Mouse (Mus musculus) kidney, postnatal 25 days (tissue): ENCODE data around the gene Otop3.

Experiments used
- DNase-seq, 2 experiments: peaks; one replicate each; pipeline ENCODE4 v3.0.0; 2021; ENCODE audit warnings: mixed read lengths in 2 of 2

The Otop3 gene

DNA sequence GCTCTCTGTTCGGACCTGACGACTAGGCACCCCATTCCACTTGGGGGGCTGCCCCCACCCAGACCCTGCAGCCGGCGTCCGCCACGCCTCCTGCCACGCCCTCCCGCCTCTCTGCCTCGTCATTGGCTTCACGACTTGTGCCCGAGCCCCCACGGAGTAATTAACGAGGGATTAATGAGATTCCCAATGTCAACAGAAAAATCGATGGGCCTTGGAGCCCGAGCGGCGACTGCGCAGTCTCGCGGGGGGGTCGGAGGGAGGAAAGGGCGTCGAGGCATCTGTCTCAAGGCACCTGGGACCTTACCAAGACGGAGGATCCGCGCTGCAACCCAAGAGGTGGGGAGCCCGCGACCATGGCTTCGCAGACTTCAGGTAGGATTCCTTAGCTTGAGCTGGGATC, at the start of gene Otop3:
TSS of gene Otop3 (plus strand) at position 201 of the 400 bp plus-strand sequence.
- DNase-seq, result no peak

DNA sequence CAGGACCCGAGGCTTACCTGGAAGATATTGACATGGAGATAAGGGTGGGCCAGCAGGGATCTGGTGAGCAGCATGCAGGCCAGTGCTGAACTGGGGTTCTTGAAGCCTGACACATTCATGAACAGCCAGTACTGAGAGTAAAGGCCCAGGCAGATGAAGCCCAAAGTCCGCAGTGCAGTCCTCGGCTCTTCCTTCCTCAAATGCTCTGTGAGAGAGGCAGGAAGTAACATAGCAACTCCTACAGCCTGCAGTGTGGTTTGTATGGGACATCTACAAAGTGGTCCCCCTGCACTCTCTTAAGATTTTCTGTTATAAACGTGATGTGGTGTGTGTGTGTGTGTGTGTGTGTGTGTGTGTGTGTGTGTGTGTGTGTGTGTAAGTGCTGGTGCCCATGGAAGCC, 49.2 kb upstream of the Otop3 start:
- DNase-seq, result no peak

DNA sequence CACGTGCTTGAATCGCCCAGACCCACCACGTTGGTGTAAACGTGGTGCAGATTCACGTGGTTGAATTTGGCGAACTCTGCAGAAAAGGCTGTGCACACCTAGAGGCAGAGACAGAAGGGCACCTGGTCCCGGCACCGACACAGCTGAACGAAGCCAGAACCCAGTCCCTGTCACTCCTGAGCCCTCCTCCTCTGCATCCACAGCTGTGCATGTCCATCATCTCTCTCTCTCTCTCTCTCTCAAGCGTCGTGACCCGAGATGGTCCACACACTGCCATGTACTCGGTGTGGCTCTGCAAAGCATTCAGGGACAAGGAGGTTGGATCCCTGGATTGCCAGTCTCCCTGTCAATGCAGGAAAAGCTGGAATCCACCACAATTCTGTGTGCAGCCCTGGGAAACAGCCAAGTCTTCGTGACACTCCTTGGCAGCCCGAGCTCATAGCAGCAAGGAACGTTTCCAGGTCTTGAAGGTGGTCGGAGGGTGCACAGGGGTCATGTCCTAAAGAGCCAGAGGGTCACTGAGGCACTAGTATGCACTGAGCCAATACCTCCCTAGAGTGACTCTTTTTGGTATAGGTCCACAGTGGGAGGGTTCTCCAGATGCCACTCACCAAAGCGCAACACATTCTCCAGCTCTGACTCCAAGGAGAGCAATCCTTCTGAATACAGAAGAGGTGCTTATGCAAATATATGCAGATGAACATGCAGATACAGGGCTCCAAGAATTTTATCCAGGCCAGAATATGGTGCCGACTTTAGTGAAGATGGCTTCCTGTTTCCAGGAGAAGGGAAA, 48.1 kb upstream of the Otop3 start:
- DNase-seq, result no peak

DNA sequence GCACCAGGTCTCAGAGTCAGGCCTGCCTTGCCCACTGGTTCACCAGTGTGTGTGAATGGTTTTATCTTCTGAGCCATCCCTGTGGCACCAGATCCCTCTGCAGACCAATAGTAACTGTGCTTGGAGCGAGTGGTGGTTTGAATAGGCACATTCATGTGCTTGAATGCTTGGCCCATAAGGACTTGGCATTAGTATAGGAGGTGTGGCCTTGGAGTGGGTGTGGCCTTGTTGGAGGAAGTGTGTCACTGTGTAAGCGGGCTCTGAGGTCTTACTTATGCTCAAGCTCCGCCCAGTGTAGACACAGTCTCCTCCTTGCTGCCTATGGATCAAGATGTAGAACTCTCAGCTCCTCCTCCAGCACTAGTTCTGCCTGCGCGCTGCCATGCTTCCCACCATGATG, 47.1 kb upstream of the Otop3 start:
- DNase-seq, result no peak

DNA sequence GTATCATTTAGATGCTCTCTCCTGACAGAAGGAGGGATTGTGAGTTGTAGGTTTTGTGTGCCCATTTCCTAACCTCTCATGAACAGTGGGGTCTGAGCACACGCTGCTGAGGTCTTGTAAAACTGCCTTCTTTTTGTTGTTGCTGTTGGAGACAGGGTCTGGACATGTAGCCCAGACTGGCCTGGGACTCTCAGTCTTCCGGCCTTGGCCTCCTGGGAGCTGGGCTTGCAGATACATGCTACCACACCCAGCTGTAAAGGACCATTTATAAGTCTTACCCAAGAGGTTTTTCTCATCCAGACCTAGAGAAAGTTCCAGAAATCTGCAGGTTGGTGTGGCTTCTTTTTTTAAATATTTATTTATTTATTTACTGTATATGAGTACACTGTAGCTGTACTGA, 46.2 kb upstream of the Otop3 start:
- DNase-seq, result no peak

DNA sequence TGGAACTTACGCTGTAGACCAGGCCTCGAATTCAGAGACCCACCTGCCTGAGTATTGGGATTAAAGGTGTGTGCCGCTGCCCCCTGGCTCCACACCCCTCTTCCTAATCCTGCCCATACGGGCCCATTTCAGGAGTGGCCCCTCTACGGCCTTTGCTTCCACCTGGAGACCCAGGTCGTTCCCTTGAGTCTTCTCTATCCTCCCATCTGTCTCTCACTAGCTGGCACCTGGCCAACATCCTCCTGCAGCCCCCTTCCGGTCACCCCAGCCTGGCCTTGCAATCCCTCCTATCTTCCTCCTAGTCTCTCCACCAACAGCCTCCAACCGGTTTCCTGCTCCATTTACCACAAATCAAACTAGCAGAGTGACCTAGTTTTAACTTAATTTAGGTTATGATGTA, 44.6 kb upstream of the Otop3 start:
- DNase-seq, result peak; percentile 41 to 49

DNA sequence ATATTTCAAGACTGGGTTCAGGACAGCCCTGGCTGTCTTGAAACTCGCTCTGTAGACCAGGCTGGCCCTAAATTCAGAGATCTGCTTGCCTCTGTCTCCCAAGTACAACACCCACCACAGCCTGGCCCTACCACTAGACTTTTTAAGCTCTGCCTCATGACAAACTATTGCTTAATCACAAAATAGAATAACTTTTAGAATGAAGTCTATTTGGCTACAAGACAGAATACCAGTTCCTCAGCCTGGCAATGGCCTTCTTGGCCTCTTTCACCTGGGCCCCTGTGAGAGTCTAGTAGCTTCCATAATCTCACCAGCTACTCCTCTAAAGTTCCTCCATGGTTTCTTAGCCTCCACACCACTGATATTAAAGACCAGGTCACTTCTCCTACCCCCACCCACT, 44.2 kb upstream of the Otop3 start:
- no peak for DNase-seq

DNA sequence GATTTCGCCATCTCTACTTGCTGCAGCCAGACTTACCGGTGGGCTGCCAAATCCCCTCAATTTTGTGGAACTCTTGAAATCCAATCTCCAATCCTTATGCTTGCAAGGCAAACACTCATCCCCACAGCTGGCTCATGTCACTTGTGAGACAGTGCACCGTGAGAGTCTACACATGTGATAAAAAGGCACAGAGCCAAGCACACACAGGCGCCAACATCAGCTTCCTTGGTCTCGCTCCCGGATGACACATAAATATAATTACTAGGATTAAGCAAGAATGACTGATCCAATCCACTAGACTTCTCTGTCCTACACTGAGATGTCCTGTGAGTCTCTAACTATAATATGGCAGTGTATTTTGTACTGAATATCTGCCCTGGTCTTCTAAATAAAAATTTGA, 43.6 kb upstream of the Otop3 start:
- peak; percentile 75 to 82 for DNase-seq

DNA sequence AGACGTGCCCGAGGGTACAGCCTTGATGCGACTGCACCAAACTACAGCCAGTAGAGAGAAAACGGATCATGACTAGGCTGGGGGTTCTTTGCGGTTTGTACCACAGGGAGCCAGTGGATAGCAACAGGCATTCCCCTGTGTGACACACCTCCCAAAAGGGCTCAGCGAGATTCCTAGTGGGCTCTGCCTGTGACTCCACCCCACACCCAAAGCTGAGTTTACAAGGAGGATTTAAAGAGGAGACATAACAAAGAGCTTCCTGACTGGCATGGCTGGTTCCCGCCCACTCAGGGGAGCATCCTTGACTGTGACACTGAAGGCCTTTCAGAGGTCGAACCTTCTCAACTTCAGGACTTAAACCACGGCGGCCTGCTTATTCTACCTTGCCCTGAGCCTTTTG, 43.0 kb upstream of the Otop3 start:
- DNase-seq, result no peak

DNA sequence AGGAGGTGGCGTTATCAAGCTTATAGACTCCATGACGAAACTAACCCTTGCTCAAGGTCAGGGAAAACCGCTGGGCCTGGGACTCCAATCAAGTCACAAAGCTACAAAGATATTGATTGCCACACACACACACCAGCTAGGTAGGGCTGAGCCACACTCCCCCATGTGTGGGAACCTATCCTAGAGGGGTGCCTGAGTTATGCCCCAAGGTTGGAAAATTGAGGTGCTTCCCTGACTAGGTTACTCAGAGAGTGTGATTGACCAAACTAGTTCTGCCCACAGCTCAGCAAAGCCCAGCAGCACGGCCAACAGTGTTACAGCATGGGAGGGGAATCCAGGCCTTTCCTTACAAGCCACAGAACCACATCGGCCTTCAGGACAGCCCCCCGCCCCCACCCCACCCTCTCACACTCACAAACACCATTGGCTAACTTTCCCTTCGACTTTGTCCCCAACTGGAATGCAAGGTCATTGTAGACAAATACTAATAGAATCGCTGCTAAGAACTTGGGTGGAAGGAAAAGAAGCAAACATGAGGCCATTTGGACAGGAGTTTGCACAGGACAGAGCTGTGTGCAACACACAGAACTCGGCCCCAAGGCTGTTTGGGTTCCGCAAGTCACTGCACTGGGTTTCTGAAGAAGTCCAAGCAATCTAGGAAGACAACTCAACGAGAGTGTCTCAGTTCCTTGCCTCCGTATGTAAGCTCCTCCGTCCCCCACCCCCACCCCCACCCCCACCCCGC, 41.7 kb upstream of the Otop3 start:
- DNase-seq, result peak; percentile 34 to 72

DNA sequence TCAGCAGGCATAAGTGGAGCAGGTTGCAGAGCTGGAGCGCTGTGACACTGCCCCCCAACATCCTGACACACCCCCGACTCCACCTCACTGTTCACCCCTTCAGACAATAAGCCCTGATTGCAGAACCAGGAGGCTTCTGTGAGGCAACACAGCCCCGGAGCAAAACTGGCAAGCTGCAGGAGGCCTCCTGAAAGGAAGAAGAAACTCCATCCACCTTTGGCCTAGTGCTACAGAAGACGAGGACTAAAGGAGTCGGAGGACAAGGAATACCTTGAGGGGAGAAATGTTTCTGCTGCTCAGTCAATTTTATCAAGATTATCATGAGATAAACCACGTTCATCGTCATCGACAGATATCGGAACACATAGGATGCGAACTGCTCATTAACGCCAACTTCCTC, 38.6 kb upstream of the Otop3 start:
- DNase-seq, result no peak

DNA sequence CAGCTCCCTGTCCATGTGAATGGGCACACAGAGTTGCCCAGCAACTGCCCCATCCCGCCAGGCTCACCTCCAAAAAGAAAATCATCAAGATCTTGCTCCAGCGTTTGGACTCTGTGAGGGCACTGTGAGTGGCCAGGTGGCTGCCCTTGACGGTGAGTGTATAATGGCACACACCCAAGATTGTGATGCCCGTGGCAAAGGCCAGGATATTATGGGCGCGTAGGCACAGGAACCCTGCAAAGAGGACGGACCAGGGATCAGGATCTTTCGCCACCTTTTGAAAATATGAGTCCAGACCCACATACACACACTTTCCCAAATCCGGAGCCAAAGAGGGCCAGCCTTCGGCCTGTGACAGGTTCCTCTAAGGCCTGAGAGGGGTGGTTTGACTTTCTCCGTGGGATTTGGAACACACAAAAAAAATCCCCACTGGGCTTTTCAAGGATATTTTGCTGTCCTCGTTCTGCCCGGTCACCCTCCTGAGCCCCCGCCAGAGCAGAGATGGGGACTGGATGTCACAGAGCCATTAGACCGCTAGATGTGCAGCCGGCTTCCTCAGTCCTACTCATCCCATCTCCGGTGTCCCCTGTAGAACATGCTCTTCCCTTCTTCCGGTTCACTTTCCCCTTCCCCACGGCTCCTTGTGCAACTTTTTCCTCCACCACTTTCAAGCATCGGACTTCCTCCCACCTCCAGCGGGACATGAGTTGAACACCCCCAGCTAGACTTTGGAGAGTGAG, 37.9 kb upstream of the Otop3 start:
- peak; percentile 39 to 65 for DNase-seq

DNA sequence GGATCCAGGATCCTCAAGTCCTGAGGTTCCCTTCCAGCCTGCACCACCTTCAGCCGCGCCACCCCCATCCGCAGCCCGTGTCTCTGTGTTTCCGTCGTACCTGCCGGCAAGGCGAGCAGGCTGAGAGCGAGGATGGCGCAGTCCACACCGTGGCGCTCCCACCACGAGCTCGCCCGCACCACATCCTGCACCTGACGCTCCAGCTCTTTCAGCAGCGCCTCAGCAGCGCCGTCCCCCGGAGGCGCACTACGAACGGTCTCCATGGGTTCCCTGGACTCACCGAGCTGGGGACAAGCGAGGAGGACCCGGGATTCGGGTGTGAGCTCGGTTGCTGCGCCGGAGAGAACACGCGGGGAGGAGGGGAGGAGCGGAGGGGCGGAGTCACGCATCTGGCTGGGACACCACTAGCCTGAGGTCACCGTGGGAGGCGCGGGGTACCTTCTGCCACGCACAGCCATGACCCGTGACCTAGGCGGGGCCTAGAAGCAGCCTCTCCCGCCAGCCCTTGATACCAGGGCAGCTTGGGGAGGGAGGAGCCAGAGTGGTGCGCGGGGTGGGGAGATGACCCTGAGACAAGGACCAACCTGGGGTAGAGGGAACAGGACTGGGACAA, 37.2 kb upstream of the Otop3 start, which contains the start of gene Fads6:
TSS of gene Fads6 (minus strand) at position 450 of the 613 bp plus-strand sequence.
- peak; percentile 73 to 88 for DNase-seq

DNA sequence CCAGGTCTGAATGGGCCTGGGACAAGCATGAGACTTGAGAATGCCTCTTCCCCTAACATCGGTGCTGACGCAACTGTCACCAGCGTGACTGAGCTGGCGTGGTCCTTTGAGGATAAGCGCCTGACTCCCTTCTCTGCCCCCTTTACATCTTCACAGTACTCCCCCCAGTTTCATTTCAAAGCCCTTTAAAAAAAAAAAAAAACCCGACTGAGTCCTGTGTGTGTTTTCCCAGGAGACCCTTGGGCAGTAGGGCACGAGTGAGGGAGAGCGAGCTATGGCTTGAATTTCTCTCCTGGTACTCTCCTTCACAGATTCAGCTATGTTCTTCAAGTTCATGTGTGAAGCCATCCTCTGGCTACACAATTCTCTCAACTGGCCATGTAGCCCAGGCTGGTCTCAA, 36.4 kb upstream of the Otop3 start:
- DNase-seq, result no peak

DNA sequence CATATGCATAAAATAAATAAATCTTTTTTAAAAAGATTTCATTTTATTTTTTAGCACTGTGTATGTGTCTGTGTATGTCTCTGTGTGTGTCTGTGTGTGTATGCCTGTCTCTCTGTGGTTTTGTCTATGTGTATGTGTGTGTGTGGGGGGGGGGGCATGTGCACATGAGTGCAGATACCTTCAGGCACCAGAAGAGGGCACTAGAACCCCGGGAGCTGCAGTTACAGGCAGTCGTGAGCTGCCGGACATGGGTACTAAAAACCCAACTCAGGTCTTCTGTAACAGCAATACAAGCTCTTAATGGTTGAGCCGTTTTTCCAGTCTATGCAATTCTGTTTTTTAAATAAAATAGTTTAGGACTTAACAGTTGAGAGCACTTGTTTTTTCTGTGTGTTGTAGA, 33.8 kb upstream of the Otop3 start:
- DNase-seq, result no peak

DNA sequence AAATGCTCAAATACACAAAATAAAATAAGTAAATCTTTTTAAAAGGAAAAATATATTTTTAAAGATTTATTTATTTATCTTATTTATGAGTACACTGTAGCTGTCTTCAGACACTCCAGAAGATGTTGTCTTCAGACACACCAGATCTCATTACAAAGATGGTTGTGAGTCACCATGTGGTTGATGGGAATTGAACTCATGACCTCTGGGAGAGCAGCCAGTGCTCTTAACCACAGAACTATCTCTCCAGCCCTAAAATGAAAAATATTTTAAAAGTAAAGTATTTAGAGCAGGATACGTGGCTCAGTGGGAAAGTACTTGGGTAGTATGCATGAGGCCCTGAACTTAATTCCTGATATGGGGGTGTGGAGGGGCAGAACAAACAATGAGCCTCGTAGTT, 33.2 kb upstream of the Otop3 start:
- no peak for DNase-seq

DNA sequence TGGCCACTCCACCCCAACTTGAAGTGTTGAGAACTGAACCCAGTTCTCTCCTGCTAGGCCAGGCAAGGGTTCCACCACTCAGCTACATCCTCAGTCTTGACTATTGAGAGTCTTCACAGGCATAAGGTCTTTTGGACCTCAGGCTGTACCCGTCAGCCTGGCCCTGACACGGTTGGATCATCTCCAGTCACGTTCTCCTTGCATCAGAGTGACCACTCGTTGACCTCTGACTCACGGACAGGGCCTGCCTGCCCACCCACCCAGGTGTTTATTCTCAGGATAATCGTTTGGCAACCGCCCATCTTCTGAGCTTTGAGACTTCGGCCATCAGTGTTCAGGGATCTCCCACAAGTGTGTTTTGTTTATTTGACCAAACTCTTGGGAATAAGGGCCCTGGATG, 31.4 kb upstream of the Otop3 start:
- no peak for DNase-seq

DNA sequence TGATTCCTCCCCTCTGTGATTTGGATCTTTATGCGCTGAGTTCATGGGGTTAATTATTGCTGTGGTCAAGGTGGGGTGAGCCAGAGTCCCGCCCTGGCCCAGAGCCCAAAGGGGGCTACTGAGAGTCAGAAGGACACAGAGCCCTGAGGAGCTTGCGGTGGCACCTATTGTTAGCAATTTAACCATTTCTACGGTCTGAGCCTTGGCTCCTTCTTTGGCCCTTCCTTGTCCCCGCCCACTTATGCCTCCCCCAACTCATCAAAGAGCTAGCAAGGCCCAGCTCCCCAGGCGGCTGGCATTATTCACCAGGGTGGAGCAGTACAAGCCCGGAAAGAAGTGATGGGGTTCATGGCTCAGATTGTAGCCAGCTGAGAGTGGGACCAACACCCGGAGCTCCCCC, 27.7 kb upstream of the Otop3 start, which contains the start of gene Otop2:
TSS of gene Otop2 (plus strand) at position 301 of the 400 bp plus-strand sequence.
- DNase-seq, result peak in 1 of 2 experiments; percentile 31

DNA sequence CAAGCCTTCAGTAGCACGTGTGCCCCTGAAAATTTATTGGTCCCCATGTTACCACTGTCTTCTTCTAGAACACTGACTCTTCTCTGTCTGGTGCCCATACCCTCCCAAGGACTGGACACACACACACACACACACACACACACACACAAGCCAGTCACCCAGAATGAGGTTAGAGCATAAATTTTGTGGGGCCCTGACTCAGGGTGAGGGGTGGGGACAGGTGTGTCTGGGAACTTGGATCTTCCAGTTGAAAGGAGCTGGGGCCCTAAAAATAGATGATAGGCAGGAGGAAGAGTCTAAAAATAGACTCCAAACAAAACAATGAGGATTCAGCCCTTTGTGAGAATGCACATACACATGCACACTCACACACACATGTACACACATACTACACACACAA, 25.8 kb upstream of the Otop3 start:
- DNase-seq, result no peak

DNA sequence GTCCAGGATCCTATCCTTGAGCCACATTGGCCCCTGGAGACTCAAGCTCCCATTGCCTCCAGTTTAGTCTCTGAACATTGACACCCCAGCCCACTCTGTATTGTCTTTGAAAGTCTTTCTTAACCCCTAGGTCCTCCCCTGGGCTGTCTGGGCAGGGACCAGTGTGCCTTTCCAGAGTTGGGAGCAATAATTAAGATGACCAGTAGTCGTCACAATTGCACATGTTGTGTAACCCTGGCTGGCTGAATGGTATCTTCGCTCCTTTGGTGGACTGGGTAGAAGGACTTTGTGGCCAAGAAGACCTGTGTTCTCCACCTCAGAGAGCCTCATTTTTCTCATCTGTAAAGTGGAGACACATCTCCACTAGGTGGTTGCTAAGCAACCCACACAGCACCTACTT, 20.3 kb upstream of the Otop3 start:
- DNase-seq, result no peak

DNA sequence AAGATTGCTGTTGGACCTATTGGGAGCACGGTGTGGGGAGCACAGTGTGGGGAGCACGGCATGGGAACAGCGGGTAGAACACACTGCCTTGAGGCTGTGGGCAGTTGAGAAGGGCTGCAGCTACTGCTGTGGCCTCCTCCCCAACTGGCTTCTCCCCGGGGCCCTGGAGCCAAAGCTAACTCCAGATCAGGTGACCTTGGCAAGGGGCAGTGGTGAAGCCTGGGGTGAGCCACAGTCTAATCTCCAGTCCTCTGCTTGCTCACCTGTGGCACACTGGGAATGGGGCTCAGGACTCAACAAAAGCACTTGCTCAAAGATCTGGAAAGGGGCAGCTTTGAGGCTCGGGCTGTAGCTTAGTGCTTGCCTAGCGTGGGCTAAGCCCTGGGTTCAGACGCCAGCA, 17.3 kb upstream of the Otop3 start:
- peak in 1 of 2 experiments; percentile 37 for DNase-seq

DNA sequence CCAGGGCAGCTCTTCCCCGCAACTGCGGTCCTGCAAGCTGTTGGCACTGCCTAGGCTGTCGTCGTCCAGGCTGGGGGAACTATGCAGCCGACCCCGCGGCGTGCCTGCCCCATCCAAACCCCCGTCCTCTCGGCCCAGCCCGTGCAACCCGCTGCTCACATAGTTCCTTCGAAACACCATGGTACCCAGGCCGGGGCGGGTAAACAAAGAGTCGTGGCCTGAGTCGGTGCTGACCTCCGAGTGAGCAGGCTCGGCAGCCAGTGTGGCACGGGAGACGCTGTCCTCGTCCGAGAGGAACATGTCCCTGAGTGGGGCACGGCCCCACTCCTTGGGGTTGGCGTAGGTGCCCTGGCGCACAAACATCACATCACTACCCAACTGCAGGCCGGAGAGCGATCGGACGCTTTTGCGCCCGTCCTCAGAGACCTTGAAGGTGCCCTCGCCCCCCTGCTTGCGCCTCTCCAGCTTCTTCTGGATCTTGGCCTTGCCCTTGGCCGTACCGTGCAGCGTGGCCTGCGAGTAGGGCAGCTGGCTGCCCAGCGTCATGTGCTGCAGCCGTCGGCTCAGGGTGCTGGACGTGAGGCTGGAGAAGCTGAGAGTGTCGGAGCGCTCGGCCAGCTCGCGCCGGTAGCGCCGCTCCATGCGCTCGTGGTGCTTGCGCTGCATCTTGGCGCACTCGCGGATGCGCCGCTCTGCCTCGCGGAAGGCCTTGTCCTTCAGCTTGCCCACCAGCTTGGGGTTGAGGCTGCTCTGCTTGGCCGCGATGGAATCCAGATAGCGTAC, 16.1 kb upstream of the Otop3 start:
- DNase-seq, result peak in 1 of 2 experiments; percentile 48
